Mouse (Mus musculus) liver, embryonic 16.5 days (tissue): ENCODE results near the gene Clec11a. TPM values are rescaled to one million over a fixed set of nuclear protein-coding genes. Genes with fewer than 3 reads are reported as not detected.

ENCODE experiments used
- ATAC-seq: fragments of 200-750 bp; cut with Nextera tagmentation; 2 replicates; pipeline ENCODE4 v1.8.0; 2017; ENCODE audit warnings: low read depth, mild to moderate bottlenecking, moderate number of reproducible peaks, moderate library complexity
- H3K27ac ChIP-seq: fragments of 300-500 bp; sonication (generic); 2 replicates; pipeline ENCODE4 v1.5.1; 2014; ENCODE audit warnings: mild to moderate bottlenecking, low read length
- H3K27me3 ChIP-seq: fragments of 300-500 bp; sonication (generic); 2 replicates; pipeline ENCODE4 v1.6.1; 2014; ENCODE audit warnings: low read depth, low read length, mixed read lengths; ENCODE audit not compliant: control insufficient read depth, insufficient read depth
- H3K36me3 ChIP-seq: fragments of 300-500 bp; sonication (generic); 2 replicates; pipeline ENCODE4 v1.6.1; 2014; ENCODE audit warnings: mild to moderate bottlenecking; ENCODE audit not compliant: control insufficient read depth, insufficient read depth
- H3K4me1 ChIP-seq: fragments of 300-500 bp; sonication (generic); 2 replicates; pipeline ENCODE4 v1.6.1; 2014; ENCODE audit warnings: low read depth, low read length, mixed read lengths; ENCODE audit not compliant: control insufficient read depth
- H3K4me2 ChIP-seq: fragments of 300-500 bp; sonication (generic); 2 replicates; pipeline ENCODE4 v1.6.1; 2014; ENCODE audit warnings: low read depth, low read length, mixed read lengths
- H3K4me3 ChIP-seq: fragments of 300-500 bp; sonication (generic); 2 replicates; pipeline ENCODE4 v1.5.1; 2014; ENCODE audit warnings: low read depth, mild to moderate bottlenecking, low read length
- H3K9ac ChIP-seq: fragments of 300-500 bp; sonication (generic); 2 replicates; pipeline ENCODE4 v1.6.1; 2014; ENCODE audit warnings: low read depth, low read length
- H3K9me3 ChIP-seq: fragments of 300-500 bp; sonication (generic); replicated peaks from 2 replicates; pipeline ENCODE4 v1.6.1; 2016; ENCODE audit warnings: low read length; ENCODE audit not compliant: control insufficient read depth
- WGBS: fragments of 180-500 bp; shearing (Covaris S2); extraction: QIAGEN DNeasy Blood & Tissue Kit; methylation state at CpG from one replicate; pipeline ENCODE4 v1.1.7; 2014; ENCODE audit not compliant: insufficient replicate concordance; 5-methylcytosine and 5-hydroxymethylcytosine counted together
- polyA plus RNA-seq: library from polyadenylated mRNA; unstranded; fragments of >200 nt; fragmentation: Nextera tagmentation; extraction: Ambion mirVana; gene quantifications from 2 replicates; pipeline ENCODE4 v1.2.1, GENCODE M21; 2015

Clec11a gene
- 0.44 and 0.46 TPM in 2 replicates for polyA plus RNA-seq

- 41% methylated on average over 6 of the region's 6 CpGs for WGBS
- no peak within 1 kb of the TSS for H3K9ac ChIP-seq
- ATAC-seq = no peak
- no peak within 1 kb of the TSS for H3K27ac ChIP-seq
- H3K4me1 ChIP-seq = peaks cover 11% of the 10 kb centered on the region
- peak within 1 kb of the TSS; percentile 78 for H3K4me2 ChIP-seq
- H3K36me3 ChIP-seq = no peaks in the 10 kb centered on the region
- peaks cover 36% of the 10 kb centered on the region for H3K27me3 ChIP-seq
- H3K4me3 ChIP-seq = no peak within 1 kb of the TSS
- H3K9me3 ChIP-seq = no peaks in the 10 kb centered on the region
Observed at GRCm38 (mm10) chr7:44306516-44307240, at the start of gene Clec11a. TSS of gene Clec11a (minus strand) at chr7:44306902.

GRCm38 (mm10) chr7:44355411-44355810, 48.7 kb upstream of the Clec11a start:
- Histone ChIP-seq H3K4me1 (peaks cover 7% of the 10 kb centered on the region), H3K36me3 (no peaks in the 10 kb centered on the region), H3K4me2 (no peak overlapping the region), H3K4me3 (no peak overlapping the region), H3K9me3 (no peaks in the 10 kb centered on the region), H3K27me3 (peaks cover 97% of the 10 kb centered on the region), H3K27ac (no peak overlapping the region), H3K9ac (no peak overlapping the region)
- WGBS = 54% methylated on average over 6 of the region's 6 CpGs
- no peak for ATAC-seq

GRCm38 (mm10) chr7:44353601-44354340, 47.1 kb upstream of the Clec11a start:
- no peak overlapping the region for H3K4me3 ChIP-seq
- 3% methylated on average over 35 of the region's 35 CpGs for WGBS
- H3K36me3 ChIP-seq = no peaks in the 10 kb centered on the region
- no peaks in the 10 kb centered on the region for H3K4me1 ChIP-seq
- no peaks in the 10 kb centered on the region for H3K9me3 ChIP-seq
- no peak overlapping the region for H3K9ac ChIP-seq
- peaks cover 89% of the 10 kb centered on the region for H3K27me3 ChIP-seq
- H3K27ac ChIP-seq = no peak overlapping the region
- H3K4me2 ChIP-seq = no peak overlapping the region
- no peak for ATAC-seq

- Histone ChIP-seq H3K4me3 (no peak overlapping the region), H3K4me2 (no peak overlapping the region), H3K27ac (no peak overlapping the region), H3K36me3 (no peaks in the 10 kb centered on the region), H3K9ac (no peak overlapping the region), H3K27me3 (peaks cover 84% of the 10 kb centered on the region), H3K4me1 (no peaks in the 10 kb centered on the region), H3K9me3 (no peaks in the 10 kb centered on the region)
- ATAC-seq = no peak
- 4% methylated on average over 67 of the region's 71 CpGs for WGBS
Observed at GRCm38 (mm10) chr7:44352750-44353600, 46.3 kb upstream of the Clec11a start.

GRCm38 (mm10) chr7:44351881-44352749, 45.4 kb upstream of the Clec11a start:
- Histone ChIP-seq H3K27ac (no peak overlapping the region), H3K36me3 (no peaks in the 10 kb centered on the region), H3K4me2 (no peak overlapping the region), H3K27me3 (peaks cover 75% of the 10 kb centered on the region), H3K4me1 (no peaks in the 10 kb centered on the region), H3K9ac (no peak overlapping the region), H3K9me3 (no peaks in the 10 kb centered on the region), H3K4me3 (no peak overlapping the region)
- 6% methylated on average over 68 of the region's 71 CpGs for WGBS
- no peak for ATAC-seq

- H3K9ac ChIP-seq = no peak overlapping the region
- H3K27me3 ChIP-seq = peaks cover 65% of the 10 kb centered on the region
- no peaks in the 10 kb centered on the region for H3K9me3 ChIP-seq
- no peak overlapping the region for H3K27ac ChIP-seq
- ATAC-seq = 0 out of 2 replicates have a peak, but pooled peaks have one; percentile 5
- H3K4me3 ChIP-seq = no peak overlapping the region
- H3K4me2 ChIP-seq = no peak overlapping the region; the same call in 1 of the 2 replicates
- H3K36me3 ChIP-seq = no peaks in the 10 kb centered on the region
- 7% methylated on average over 25 of the region's 25 CpGs for WGBS
- H3K4me1 ChIP-seq = no peaks in the 10 kb centered on the region
Observed at GRCm38 (mm10) chr7:44350957-44351711, 44.4 kb upstream of the Clec11a start.

- Histone ChIP-seq H3K4me2 (no peak overlapping the region), H3K36me3 (no peaks in the 10 kb centered on the region), H3K27ac (no peak overlapping the region), H3K27me3 (peaks cover 44% of the 10 kb centered on the region), H3K4me3 (no peak overlapping the region), H3K4me1 (no peaks in the 10 kb centered on the region), H3K9ac (no peak overlapping the region), H3K9me3 (no peaks in the 10 kb centered on the region)
- WGBS = 6% methylated on average over 3 of the region's 3 CpGs
- ATAC-seq = no peak
Observed at GRCm38 (mm10) chr7:44349043-44349442, 42.3 kb upstream of the Clec11a start.

- ATAC-seq = no peak
- Histone ChIP-seq H3K9ac (no peak overlapping the region), H3K4me3 (no peak overlapping the region), H3K27ac (no peak overlapping the region), H3K27me3 (peaks cover 3% of the 10 kb centered on the region), H3K4me1 (no peaks in the 10 kb centered on the region), H3K9me3 (no peaks in the 10 kb centered on the region), H3K36me3 (no peaks in the 10 kb centered on the region), H3K4me2 (no peak overlapping the region)
- WGBS = 45% methylated on average over 12 of the region's 12 CpGs
Observed at GRCm38 (mm10) chr7:44344622-44345021, 37.9 kb upstream of the Clec11a start.
